Mouse (Mus musculus): ENCODE results near the gene Trim14. TPM values are rescaled to one million over a fixed set of nuclear protein-coding genes. Genes with fewer than 3 reads are reported as not detected.

Trim14 gene
- total and polyA plus RNA-seq, 2 experiments from 2014 or later, result 0.75 to 1.8 TPM

GRCm38 (mm10) chr4:46544313-46544712, 8.4 kb upstream of the Trim14 start:
- DNase-seq (ENCODE audit: low spot score), result peak; percentile 31
- Histone ChIP-seq H3K27me3 (ENCODE audit: insufficient read depth, low read length) (no peaks in the 10 kb centered on the region), H3K4me1 (ENCODE audit: insufficient read depth, low read length) (no peaks in the 10 kb centered on the region), H3K27ac (ENCODE audit: low read depth, low read length) (no peak overlapping the region), H3K9me3 (ENCODE audit: low read length) (no peaks in the 10 kb centered on the region), H3K9ac (replicated peaks; ENCODE audit: low read length, poor library complexity, severe bottlenecking) (no peak overlapping the region), H3K36me3 (ENCODE audit: insufficient read depth, low read length) (peaks cover 21% of the 10 kb centered on the region), H3K4me2 (ENCODE audit: low read depth, low read length, poor library complexity, severe bottlenecking) (no peak overlapping the region), H3K4me3 (ENCODE audit: low read depth, low read length) (no peak overlapping the region)
- peak; percentile 54 for TF ChIP-seq CTCF (IDR thresholded peaks at IDR 0.05)
- 25% methylated on average over 1 of the region's 1 CpGs for WGBS
- ATAC-seq (ENCODE audit: low FRiP score), result no peak

- Histone ChIP-seq H3K36me3 (ENCODE audit: insufficient read depth, low read length) (peaks cover 25% of the 10 kb centered on the region), H3K4me3 (ENCODE audit: low read depth, low read length) (no peak overlapping the region), H3K27me3 (ENCODE audit: insufficient read depth, low read length) (no peaks in the 10 kb centered on the region), H3K9ac (replicated peaks; ENCODE audit: low read length, poor library complexity, severe bottlenecking) (no peak overlapping the region), H3K9me3 (ENCODE audit: low read length) (no peaks in the 10 kb centered on the region), H3K4me1 (ENCODE audit: insufficient read depth, low read length) (no peaks in the 10 kb centered on the region), H3K27ac (ENCODE audit: low read depth, low read length) (no peak overlapping the region), H3K4me2 (ENCODE audit: low read depth, low read length, poor library complexity, severe bottlenecking) (no peak overlapping the region)
- ATAC-seq (ENCODE audit: low FRiP score), result no peak
- DNase-seq (ENCODE audit: low spot score), result no peak
- WGBS, result 92% methylated on average over 13 of the region's 13 CpGs
- no peak for TF ChIP-seq CTCF (IDR thresholded peaks at IDR 0.05)
Measured at GRCm38 (mm10) chr4:46543366-46544050, 7.6 kb upstream of the Trim14 start.

- peaks cover 28% of the 10 kb centered on the region for H3K36me3 ChIP-seq (ENCODE audit: insufficient read depth, low read length)
- H3K9me3 ChIP-seq (ENCODE audit: low read length), result no peaks in the 10 kb centered on the region
- H3K27me3 ChIP-seq (ENCODE audit: insufficient read depth, low read length), result 0 out of 2 replicates have a peak, but pooled peaks cover 7% of the 10 kb centered on the region
- 39% methylated on average over 8 of the region's 9 CpGs for WGBS
- no peaks in the 10 kb centered on the region for H3K4me1 ChIP-seq (ENCODE audit: insufficient read depth, low read length)
- ATAC-seq (ENCODE audit: low FRiP score) (no peak), DNase-seq (ENCODE audit: low spot score) (no peak)
- no peak overlapping the region for H3K27ac ChIP-seq (ENCODE audit: low read depth, low read length)
- no peak for TF ChIP-seq CTCF (IDR thresholded peaks at IDR 0.05)
- no peak overlapping the region for H3K9ac ChIP-seq (replicated peaks; ENCODE audit: low read length, poor library complexity, severe bottlenecking)
- no peak overlapping the region for H3K4me2 ChIP-seq (ENCODE audit: low read depth, low read length, poor library complexity, severe bottlenecking)
- H3K4me3 ChIP-seq (ENCODE audit: low read depth, low read length), result no peak overlapping the region
Measured at GRCm38 (mm10) chr4:46541707-46542106, 5.8 kb upstream of the Trim14 start.

DNA sequence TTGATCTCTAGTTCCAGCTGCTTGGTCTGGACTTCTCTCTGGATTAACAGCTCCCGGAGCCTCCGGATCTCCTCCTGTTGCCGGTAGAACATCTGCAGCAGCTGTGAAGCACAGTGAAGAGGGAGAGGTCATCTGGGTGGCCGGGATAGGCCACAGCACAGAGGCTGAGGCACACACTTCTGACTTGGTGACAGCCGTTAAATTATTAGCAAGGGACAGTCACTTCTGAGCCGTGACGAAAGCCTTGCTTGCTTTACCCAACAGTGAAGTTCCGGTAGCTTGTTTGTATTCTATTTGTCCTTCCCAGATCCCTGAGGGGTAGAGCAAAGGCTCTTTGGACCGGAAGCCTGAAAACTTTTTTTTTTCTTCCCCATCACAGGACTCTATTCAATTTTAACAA, 3.2 kb upstream of the Trim14 start:
- no peak for DNase-seq (ENCODE audit: low spot score)
- ATAC-seq (ENCODE audit: low FRiP score), result no peak
- no peak for TF ChIP-seq CTCF (IDR thresholded peaks at IDR 0.05)
- Histone ChIP-seq H3K9me3 (ENCODE audit: low read length) (no peaks in the 10 kb centered on the region), H3K4me1 (ENCODE audit: insufficient read depth, low read length) (no peaks in the 10 kb centered on the region), H3K9ac (replicated peaks; ENCODE audit: low read length, poor library complexity, severe bottlenecking) (no peak overlapping the region), H3K27ac (ENCODE audit: low read depth, low read length) (no peak overlapping the region), H3K36me3 (ENCODE audit: insufficient read depth, low read length) (peaks cover 21% of the 10 kb centered on the region), H3K27me3 (ENCODE audit: insufficient read depth, low read length) (peaks cover 15% of the 10 kb centered on the region), H3K4me3 (ENCODE audit: low read depth, low read length) (no peak overlapping the region), H3K4me2 (ENCODE audit: low read depth, low read length, poor library complexity, severe bottlenecking) (no peak overlapping the region)
- whole genome bisulfite sequencing, result 55% methylated on average over 9 of the region's 9 CpGs

GRCm38 (mm10) chr4:46535094-46535830, 679 bp downstream of the Trim14 start:
- Histone ChIP-seq H3K4me1 (ENCODE audit: insufficient read depth, low read length) (no peaks in the 10 kb centered on the region), H3K36me3 (ENCODE audit: insufficient read depth, low read length) (peaks cover 15% of the 10 kb centered on the region), H3K9me3 (ENCODE audit: low read length) (no peaks in the 10 kb centered on the region), H3K4me2 (ENCODE audit: low read depth, low read length, poor library complexity, severe bottlenecking) (peak overlapping the region; percentile 73), H3K9ac (replicated peaks; ENCODE audit: low read length, poor library complexity, severe bottlenecking) (no peak overlapping the region; the same call in 1 of the 2 replicates), H3K4me3 (ENCODE audit: low read depth, low read length) (peak overlapping the region; percentile 40), H3K27me3 (ENCODE audit: insufficient read depth, low read length) (peaks cover 18% of the 10 kb centered on the region), H3K27ac (ENCODE audit: low read depth, low read length) (no peak overlapping the region)
- no peak for TF ChIP-seq CTCF (IDR thresholded peaks at IDR 0.05)
- ATAC-seq (ENCODE audit: low FRiP score), result no peak
- WGBS, result 12% methylated on average over 16 of the region's 16 CpGs
- DNase-seq (ENCODE audit: low spot score), result no peak

Data from midbrain, postnatal 0 days (tissue).